Mouse (Mus musculus) neural tube, embryonic 14.5 days (tissue): Measurements from ENCODE around the gene Nfat5. TPM values are rescaled to one million over a fixed set of nuclear protein-coding genes. Genes with fewer than 3 reads are reported as not detected.

ENCODE experiments used
- ATAC-seq: fragments of 200-750 bp; cut with Nextera tagmentation; 2 replicates; pipeline ENCODE4 v1.8.0; 2017; ENCODE audit warnings: low read depth, mild to moderate bottlenecking, moderate TSS enrichment, moderate library complexity
- H3K27ac ChIP-seq: fragments of 300-500 bp; sonication (generic); 2 replicates; pipeline ENCODE4 v1.5.1; 2014; ENCODE audit warnings: low read depth, mild to moderate bottlenecking, control low read depth, low read length, moderate library complexity, mixed read lengths
- H3K27me3 ChIP-seq: fragments of 300-500 bp; sonication (generic); 2 replicates; pipeline ENCODE4 v1.6.1; 2014; ENCODE audit warnings: low read length; ENCODE audit not compliant: control insufficient read depth, insufficient read depth
- H3K36me3 ChIP-seq: fragments of 300-500 bp; sonication (generic); 2 replicates; pipeline ENCODE4 v1.6.1; 2014; ENCODE audit warnings: low read length, mixed read lengths; ENCODE audit not compliant: control insufficient read depth, insufficient read depth
- H3K4me1 ChIP-seq: fragments of 300-500 bp; sonication (generic); 2 replicates; pipeline ENCODE4 v1.6.1; 2014; ENCODE audit warnings: low read length; ENCODE audit not compliant: control insufficient read depth, insufficient read depth
- H3K4me2 ChIP-seq: fragments of 300-500 bp; sonication (generic); 2 replicates; pipeline ENCODE4 v1.6.1; 2014; ENCODE audit warnings: mild to moderate bottlenecking, low read depth, low read length, control low read depth
- H3K4me3 ChIP-seq: fragments of 300-500 bp; sonication (generic); 2 replicates; pipeline ENCODE4 v1.5.1; 2014; ENCODE audit warnings: low read depth, low read length, control low read depth, mixed read lengths
- H3K9ac ChIP-seq: fragments of 300-500 bp; sonication (generic); replicated peaks from 2 replicates; pipeline ENCODE4 v1.6.1; 2014; ENCODE audit warnings: low read depth, mild to moderate bottlenecking, control low read depth, low read length, mixed read lengths
- H3K9me3 ChIP-seq: fragments of 300-500 bp; sonication (generic); 2 replicates; pipeline ENCODE4 v1.6.1; 2016; ENCODE audit warnings: low read length; ENCODE audit not compliant: control insufficient read depth
- WGBS: fragments of 180-500 bp; shearing (Covaris S2); extraction: QIAGEN DNeasy Blood & Tissue Kit; methylation state at CpG from one replicate; pipeline ENCODE4 v1.1.7; 2014; 5-methylcytosine and 5-hydroxymethylcytosine counted together
- polyA plus RNA-seq: library from polyadenylated mRNA; unstranded; fragments of >200 nt; fragmentation: Nextera tagmentation; extraction: Ambion mirVana; gene quantifications from 2 replicates; pipeline ENCODE4 v1.2.1, GENCODE M21; 2014

Gene Nfat5
- polyA plus RNA-seq, 1 experiment from 2014 or later = 15.7 TPM

DNA sequence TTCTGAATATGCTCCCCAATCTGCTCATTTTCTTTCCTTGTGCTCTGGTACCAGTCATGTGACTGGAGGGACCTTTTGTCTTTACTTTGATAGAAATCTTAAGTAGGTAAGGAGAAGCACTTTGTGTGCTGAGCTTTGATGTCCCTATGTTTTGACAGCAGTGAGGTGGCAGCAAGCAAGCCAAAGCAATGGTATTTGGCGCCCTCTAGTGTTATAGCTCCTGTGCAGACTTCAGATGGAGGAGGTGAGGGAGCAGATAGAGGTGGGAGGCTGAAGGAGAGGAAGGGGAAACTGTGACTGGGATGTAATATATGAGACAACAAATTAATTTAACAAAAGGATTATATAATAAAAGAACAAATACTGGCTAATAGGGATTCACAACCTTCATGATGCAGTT, 30.9 kb downstream of the Nfat5 start:
- H3K27me3 ChIP-seq = no peaks in the 10 kb centered on the region
- no peak overlapping the region for H3K4me3 ChIP-seq
- H3K9ac ChIP-seq = no peak overlapping the region
- 0% methylated on average over 1 of the region's 1 CpGs for WGBS
- no peak for ATAC-seq
- H3K4me2 ChIP-seq = no peak overlapping the region
- H3K9me3 ChIP-seq = no peaks in the 10 kb centered on the region
- no peak overlapping the region for H3K27ac ChIP-seq
- H3K36me3 ChIP-seq = no peaks in the 10 kb centered on the region
- no peaks in the 10 kb centered on the region for H3K4me1 ChIP-seq

GRCm38 (mm10) chr8:107329595-107329994, 36.3 kb downstream of the Nfat5 start:
- Histone ChIP-seq H3K4me3 (no peak overlapping the region), H3K9ac (no peak overlapping the region), H3K27ac (no peak overlapping the region), H3K36me3 (no peaks in the 10 kb centered on the region), H3K4me1 (no peaks in the 10 kb centered on the region), H3K9me3 (no peaks in the 10 kb centered on the region), H3K4me2 (no peak overlapping the region), H3K27me3 (no peaks in the 10 kb centered on the region)
- WGBS = 76% methylated on average over 1 of the region's 1 CpGs
- ATAC-seq = no peak

DNA sequence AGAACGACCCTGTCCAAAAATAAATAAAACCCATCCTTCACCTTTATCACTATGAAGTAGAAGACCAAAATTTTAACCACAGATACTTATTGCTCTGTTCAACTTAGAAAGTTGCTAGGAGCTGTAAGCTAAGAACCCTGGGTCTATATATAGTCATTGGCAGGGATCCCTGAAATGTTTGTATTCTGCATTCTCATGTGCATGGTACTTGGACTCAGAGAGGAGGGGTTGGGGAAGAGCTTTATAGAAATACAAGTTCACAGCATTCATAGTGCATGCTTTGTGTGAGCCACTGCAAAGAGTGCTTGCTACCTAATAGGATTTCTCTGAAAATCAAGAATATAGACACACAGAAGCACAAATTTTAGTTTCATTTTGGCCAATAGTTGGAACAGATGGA, 43.2 kb downstream of the Nfat5 start:
- Histone ChIP-seq H3K27ac (no peak overlapping the region), H3K9ac (no peak overlapping the region), H3K27me3 (no peaks in the 10 kb centered on the region), H3K4me1 (no peaks in the 10 kb centered on the region), H3K36me3 (no peaks in the 10 kb centered on the region), H3K9me3 (no peaks in the 10 kb centered on the region), H3K4me3 (no peak overlapping the region), H3K4me2 (no peak overlapping the region)
- no peak for ATAC-seq
- 94% methylated on average over 1 of the region's 1 CpGs for WGBS

- Histone ChIP-seq H3K27me3 (no peaks in the 10 kb centered on the region), H3K4me3 (no peak overlapping the region), H3K27ac (no peak overlapping the region), H3K9ac (no peak overlapping the region), H3K4me1 (no peaks in the 10 kb centered on the region), H3K36me3 (peaks cover 55% of the 10 kb centered on the region), H3K4me2 (no peak overlapping the region), H3K9me3 (no peaks in the 10 kb centered on the region)
- WGBS = 73% methylated on average over 4 of the region's 4 CpGs
- no peak for ATAC-seq
Observed at GRCm38 (mm10) chr8:107370311-107370710, 77.0 kb downstream of the Nfat5 start.

DNA sequence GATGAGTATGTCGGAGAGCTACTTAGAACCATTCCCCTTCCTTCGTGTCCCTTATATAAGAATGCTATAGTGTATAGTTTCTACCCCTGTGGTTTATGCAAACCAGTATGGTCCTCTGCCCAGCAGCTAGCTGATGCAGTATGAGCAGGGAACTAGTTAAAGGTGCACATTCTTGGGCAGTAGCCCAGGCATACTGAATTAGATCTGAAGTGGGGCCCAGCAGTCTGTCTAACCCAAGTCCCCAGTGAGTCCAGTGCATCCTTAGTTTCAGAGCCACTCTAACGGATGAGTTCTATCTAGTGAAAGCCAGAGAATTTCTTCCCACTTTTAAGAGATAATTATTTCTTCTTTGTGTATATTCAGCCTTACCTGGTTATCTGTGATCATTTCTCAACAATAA, 84.1 kb downstream of the Nfat5 start:
- 88% methylated on average over 3 of the region's 3 CpGs for WGBS
- Histone ChIP-seq H3K4me3 (no peak overlapping the region), H3K9ac (no peak overlapping the region), H3K9me3 (no peaks in the 10 kb centered on the region), H3K27me3 (no peaks in the 10 kb centered on the region), H3K27ac (no peak overlapping the region), H3K36me3 (peaks cover 20% of the 10 kb centered on the region), H3K4me2 (no peak overlapping the region), H3K4me1 (no peaks in the 10 kb centered on the region)
- ATAC-seq = no peak

DNA sequence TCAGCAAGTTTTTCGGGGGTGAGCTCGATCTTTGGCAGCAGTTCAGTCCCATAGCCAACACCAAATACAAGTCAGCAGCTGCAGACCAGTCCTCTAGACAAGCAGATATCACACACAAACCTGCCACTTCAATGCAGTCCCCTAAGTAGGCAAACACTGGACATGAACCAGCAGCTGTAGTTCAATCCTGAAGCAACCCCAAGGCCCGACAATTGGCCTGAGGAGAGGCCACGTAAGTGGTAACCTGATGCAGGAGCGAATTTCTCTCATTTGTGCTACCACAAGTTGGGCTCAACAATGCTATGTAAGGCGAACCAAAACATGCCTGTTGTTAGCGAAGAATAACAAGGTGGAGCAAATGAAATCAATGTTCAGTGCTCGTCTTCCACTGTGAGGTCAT, 87.5 kb downstream of the Nfat5 start:
- H3K27me3 ChIP-seq = no peaks in the 10 kb centered on the region
- 95% methylated on average over 8 of the region's 8 CpGs for WGBS
- H3K9ac ChIP-seq = no peak overlapping the region
- H3K27ac ChIP-seq = no peak overlapping the region
- ATAC-seq = no peak
- no peak overlapping the region for H3K4me3 ChIP-seq
- no peaks in the 10 kb centered on the region for H3K9me3 ChIP-seq
- H3K4me2 ChIP-seq = no peak overlapping the region
- peaks cover 15% of the 10 kb centered on the region; the same call in 1 of the 2 replicates for H3K36me3 ChIP-seq
- no peaks in the 10 kb centered on the region for H3K4me1 ChIP-seq

- Histone ChIP-seq H3K4me3 (no peak overlapping the region), H3K9me3 (no peaks in the 10 kb centered on the region), H3K4me1 (no peaks in the 10 kb centered on the region), H3K4me2 (no peak overlapping the region), H3K9ac (no peak overlapping the region), H3K36me3 (0 out of 2 replicates have a peak, but pooled peaks cover 15% of the 10 kb centered on the region), H3K27me3 (no peaks in the 10 kb centered on the region), H3K27ac (no peak overlapping the region)
- ATAC-seq = no peak
- 97% methylated on average over 4 of the region's 4 CpGs for whole genome bisulfite sequencing
Observed at GRCm38 (mm10) chr8:107381666-107382065, 88.4 kb downstream of the Nfat5 start.

- H3K27ac ChIP-seq = no peak overlapping the region
- no peaks in the 10 kb centered on the region for H3K9me3 ChIP-seq
- H3K36me3 ChIP-seq = 0 out of 2 replicates have a peak, but pooled peaks cover 15% of the 10 kb centered on the region
- 75% methylated on average over 4 of the region's 4 CpGs for WGBS
- H3K4me3 ChIP-seq = no peak overlapping the region
- H3K4me2 ChIP-seq = no peak overlapping the region
- no peaks in the 10 kb centered on the region for H3K27me3 ChIP-seq
- ATAC-seq = no peak
- H3K4me1 ChIP-seq = no peaks in the 10 kb centered on the region
- no peak overlapping the region for H3K9ac ChIP-seq
Observed at GRCm38 (mm10) chr8:107382898-107383297, 89.6 kb downstream of the Nfat5 start.

GRCm38 (mm10) chr8:107384651-107385050, 91.4 kb downstream of the Nfat5 start:
- 61% methylated on average over 5 of the region's 5 CpGs for WGBS
- H3K9ac ChIP-seq = no peak overlapping the region

DNA sequence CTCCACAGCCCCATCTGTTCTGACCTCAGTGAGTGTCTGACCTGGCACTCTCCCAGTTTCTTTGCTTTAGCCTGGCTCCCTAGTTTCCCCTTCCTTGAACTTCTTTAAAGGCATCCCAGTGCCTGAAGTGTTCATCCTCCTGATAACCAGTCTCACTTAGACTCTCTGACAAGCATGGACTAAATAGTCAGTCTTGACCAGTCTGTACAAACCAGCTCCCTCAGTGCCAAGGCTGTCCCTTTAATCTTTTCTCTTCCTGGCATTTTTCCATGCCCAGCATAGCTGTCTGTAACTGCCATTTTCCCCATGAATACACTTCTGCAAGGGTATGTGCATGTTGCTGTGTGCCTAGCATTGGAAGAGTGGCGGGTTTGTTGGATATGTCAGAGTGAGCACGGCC, 91.8 kb downstream of the Nfat5 start:
- Histone ChIP-seq H3K4me3 (no peak overlapping the region), H3K4me1 (no peaks in the 10 kb centered on the region), H3K27ac (no peak overlapping the region), H3K27me3 (no peaks in the 10 kb centered on the region), H3K36me3 (0 out of 2 replicates have a peak, but pooled peaks cover 2% of the 10 kb centered on the region), H3K4me2 (no peak overlapping the region), H3K9me3 (no peaks in the 10 kb centered on the region), H3K9ac (no peak overlapping the region)
- ATAC-seq = no peak
- WGBS = 84% methylated on average over 2 of the region's 2 CpGs

More at GRCm38 (mm10) chr8:107384651-107385050, 91.4 kb downstream of the Nfat5 start:
- Histone ChIP-seq H3K27ac (no peak overlapping the region), H3K4me3 (no peak overlapping the region), H3K36me3 (0 out of 2 replicates have a peak, but pooled peaks cover 5% of the 10 kb centered on the region), H3K4me1 (no peaks in the 10 kb centered on the region), H3K27me3 (no peaks in the 10 kb centered on the region), H3K9me3 (no peaks in the 10 kb centered on the region), H3K4me2 (no peak overlapping the region)
- ATAC-seq = no peak
